Mouse (Mus musculus): ENCODE data around the gene Zgpat.
A peak's percentile ranks its signal among the peaks of the same experiment; 100 is the strongest.

The Zgpat gene

GRCm38 (mm10) chr2:181364860-181365596 lies at the start of gene Zgpat, which contains the start of gene Arfrp1:
Zgpat (plus strand) TSS chr2:181364928.
Arfrp1 (minus strand) TSS chr2:181365404.
- DNase-seq (ENCODE audit: low spot score in 2 of 2) = peak; percentile 84 to 87

GRCm38 (mm10) chr2:181319248-181320102 lies 45.3 kb upstream of the Zgpat start, which contains the start of gene Rtel1:
Rtel1 (plus strand) TSS chr2:181319739.
- peak; percentile 72 to 78 for DNase-seq (ENCODE audit: low spot score in 2 of 2)

GRCm38 (mm10) chr2:181320103-181320499 lies 44.6 kb upstream of the Zgpat start:
- no peak for DNase-seq (ENCODE audit: low spot score in 2 of 2)

- no peak for DNase-seq (ENCODE audit: low spot score in 2 of 2)
These were observed 42.6 kb upstream of the Zgpat start for GRCm38 (mm10) chr2:181322136-181322535.

- no peak for DNase-seq (ENCODE audit: low spot score in 2 of 2)
These were observed 38.6 kb upstream of the Zgpat start for GRCm38 (mm10) chr2:181326098-181326497.

GRCm38 (mm10) chr2:181332542-181332941 lies 32.2 kb upstream of the Zgpat start:
- no peak for DNase-seq (ENCODE audit: low spot score in 2 of 2)

GRCm38 (mm10) chr2:181334023-181334422 lies 30.7 kb upstream of the Zgpat start:
- DNase-seq (ENCODE audit: low spot score in 2 of 2) = peak; percentile 34 to 71

- no peak for DNase-seq (ENCODE audit: low spot score in 2 of 2)
These were observed 24.3 kb upstream of the Zgpat start for GRCm38 (mm10) chr2:181340426-181340825.

- DNase-seq (ENCODE audit: low spot score in 2 of 2) = peak; percentile 19 to 30
These were observed 22.0 kb upstream of the Zgpat start for GRCm38 (mm10) chr2:181342766-181343165.

GRCm38 (mm10) chr2:181356780-181357179 lies 7.9 kb upstream of the Zgpat start:
- no peak for DNase-seq (ENCODE audit: low spot score in 2 of 2)

- no peak for DNase-seq (ENCODE audit: low spot score in 2 of 2)
These were observed 782 bp upstream of the Zgpat start for GRCm38 (mm10) chr2:181363946-181364345.

GRCm38 (mm10) chr2:181364487-181364859 lies 255 bp upstream of the Zgpat start:
- DNase-seq (ENCODE audit: low spot score in 2 of 2) = no peak

GRCm38 (mm10) chr2:181365655-181366075 lies 937 bp downstream of the Zgpat start:
- DNase-seq (ENCODE audit: low spot score in 2 of 2) = no peak

- DNase-seq (ENCODE audit: low spot score in 2 of 2) = no peak
These were observed 5.3 kb downstream of the Zgpat start for GRCm38 (mm10) chr2:181370001-181370400.

GRCm38 (mm10) chr2:181375787-181376186 lies 11.1 kb downstream of the Zgpat start:
- no peak for DNase-seq (ENCODE audit: low spot score in 2 of 2)

GRCm38 (mm10) chr2:181377230-181377629 lies 12.5 kb downstream of the Zgpat start:
- no peak for DNase-seq (ENCODE audit: low spot score in 2 of 2)

GRCm38 (mm10) chr2:181378701-181379100 lies 14.0 kb downstream of the Zgpat start:
- DNase-seq (ENCODE audit: low spot score in 2 of 2) = no peak

GRCm38 (mm10) chr2:181379778-181380177 lies 15.1 kb downstream of the Zgpat start, which contains the start of gene Lime1:
Lime1 (plus strand) TSS chr2:181380078.
- no peak for DNase-seq (ENCODE audit: low spot score in 2 of 2)

GRCm38 (mm10) chr2:181380251-181380650 lies 15.5 kb downstream of the Zgpat start:
- no peak for DNase-seq (ENCODE audit: low spot score in 2 of 2)

- no peak for DNase-seq (ENCODE audit: low spot score in 2 of 2)
These were observed 16.4 kb downstream of the Zgpat start for GRCm38 (mm10) chr2:181381107-181381506.

- DNase-seq (ENCODE audit: low spot score in 2 of 2) = no peak
These were observed 17.0 kb downstream of the Zgpat start for GRCm38 (mm10) chr2:181381631-181382306.

- no peak for DNase-seq (ENCODE audit: low spot score in 2 of 2)
These were observed 19.7 kb downstream of the Zgpat start for GRCm38 (mm10) chr2:181384463-181384862.

Data from heart, adult 9 months (tissue).